Mouse (Mus musculus) forebrain, embryonic 11.5 days (tissue): ENCODE data around the gene Sult6b2. TPM values are rescaled to one million over a fixed set of nuclear protein-coding genes. Genes with fewer than 3 reads are reported as not detected.
A peak's percentile ranks its signal among the peaks of the same experiment; 100 is the strongest.

Experiments used
- ATAC-seq: fragments of 200-750 bp; cut with Nextera tagmentation; replicated peaks from 2 replicates; pipeline ENCODE4 v1.8.0; 2017; ENCODE audit warnings: moderate TSS enrichment; ENCODE audit not compliant: low FRiP score
- DNase-seq: peaks from one replicate; pipeline ENCODE4 v3.0.0-alpha.2; 2017; ENCODE audit warnings: low spot score
- H3K27ac ChIP-seq: fragments of 300-500 bp; sonication (generic); 2 replicates; pipeline ENCODE4 v1.5.1; 2014; ENCODE audit warnings: low read depth, low read length
- H3K27me3 ChIP-seq: fragments of 300-500 bp; sonication (generic); 2 replicates; pipeline ENCODE4 v1.6.1; 2014; ENCODE audit warnings: mild to moderate bottlenecking, low read length, mixed read lengths; ENCODE audit not compliant: control insufficient read depth, insufficient read depth
- H3K36me3 ChIP-seq: fragments of 300-500 bp; sonication (generic); 2 replicates; pipeline ENCODE4 v1.6.1; 2014; ENCODE audit warnings: mild to moderate bottlenecking, low read length, moderate library complexity, mixed read lengths; ENCODE audit not compliant: control insufficient read depth, insufficient read depth
- H3K4me1 ChIP-seq: fragments of 300-500 bp; sonication (generic); replicated peaks from 2 replicates; pipeline ENCODE4 v1.6.1; 2014; ENCODE audit warnings: low read length, mixed read lengths; ENCODE audit not compliant: control insufficient read depth, insufficient read depth
- H3K4me2 ChIP-seq: fragments of 300-500 bp; sonication (generic); 2 replicates; pipeline ENCODE4 v1.6.1; 2014; ENCODE audit warnings: low read depth, mild to moderate bottlenecking, low read length, moderate library complexity, mixed read lengths; ENCODE audit not compliant: severe bottlenecking
- H3K4me3 ChIP-seq: fragments of 300-500 bp; sonication (generic); 2 replicates; pipeline ENCODE4 v1.5.1; 2014; ENCODE audit warnings: low read depth, low read length
- H3K9ac ChIP-seq: fragments of 300-500 bp; sonication (generic); 2 replicates; pipeline ENCODE4 v1.6.1; 2014; ENCODE audit warnings: low read length
- H3K9me3 ChIP-seq: fragments of 300-500 bp; sonication (generic); 2 replicates; pipeline ENCODE4 v1.6.1; 2016; ENCODE audit warnings: low read length, mixed read lengths; ENCODE audit not compliant: control insufficient read depth
- WGBS: fragments of 180-500 bp; shearing (Covaris S2); extraction: QIAGEN DNeasy Blood & Tissue Kit; methylation state at CpG from one replicate; pipeline ENCODE4 v1.1.7; 2014; 5-methylcytosine and 5-hydroxymethylcytosine counted together
- polyA plus RNA-seq: library from polyadenylated mRNA; unstranded; fragments of >200 nt; fragmentation: Nextera tagmentation; extraction: Ambion mirVana; gene quantifications from 2 replicates; pipeline ENCODE4 v1.2.1, GENCODE M21; 2014

Sult6b2 gene
- polyA plus RNA-seq, 1 experiment from 2014 or later = 0.29 TPM

DNA sequence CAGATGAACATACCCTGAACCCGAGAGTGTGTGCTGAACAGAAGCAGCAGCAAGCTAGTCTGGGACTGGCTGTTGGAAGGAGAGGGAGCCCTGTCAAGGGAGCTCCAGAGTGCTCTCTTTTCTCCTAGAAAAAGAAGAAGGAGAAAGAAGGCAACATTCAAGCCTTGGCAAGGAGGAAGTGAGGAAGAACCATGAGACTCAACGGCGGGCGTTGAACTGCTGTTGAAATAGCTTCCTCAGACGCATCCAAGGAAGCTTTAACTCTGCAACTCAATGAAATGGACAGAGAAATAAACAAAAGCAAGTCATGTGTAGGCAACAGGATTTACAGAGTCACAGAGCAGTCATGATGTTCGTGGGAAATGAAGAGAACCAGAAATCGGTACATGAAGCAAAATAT, 57.5 kb downstream of the Sult6b2 start:
- Histone ChIP-seq H3K9me3 (no peaks in the 10 kb centered on the region), H3K27me3 (no peaks in the 10 kb centered on the region), H3K4me3 (no peak overlapping the region), H3K4me1 (no peaks in the 10 kb centered on the region), H3K36me3 (no peaks in the 10 kb centered on the region), H3K9ac (no peak overlapping the region), H3K27ac (no peak overlapping the region), H3K4me2 (no peak overlapping the region)
- no peak for DNase-seq
- no peak for ATAC-seq
- WGBS = 88% methylated on average over 7 of the region's 7 CpGs

DNA sequence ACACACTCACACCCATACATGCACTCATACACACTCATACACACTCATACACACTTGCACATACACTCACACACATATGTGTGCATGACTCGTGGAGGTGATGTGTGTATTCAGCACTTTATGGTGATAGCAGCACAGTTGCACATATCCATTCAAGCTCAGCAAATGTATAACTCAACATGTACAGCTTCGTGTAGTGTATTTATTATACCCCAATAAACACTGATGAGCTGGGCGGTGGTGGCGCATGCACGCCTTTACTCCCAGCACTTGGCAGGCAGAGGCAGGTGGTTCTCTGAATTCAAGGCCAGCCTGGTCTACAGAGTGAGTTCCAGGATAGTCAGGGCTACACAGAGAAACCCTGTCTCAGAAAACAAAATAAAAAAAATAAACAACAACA, 58.8 kb downstream of the Sult6b2 start:
- ATAC-seq (no peak), DNase-seq (no peak)
- Histone ChIP-seq H3K4me1 (no peaks in the 10 kb centered on the region), H3K9me3 (no peaks in the 10 kb centered on the region), H3K4me2 (no peak overlapping the region), H3K27me3 (no peaks in the 10 kb centered on the region), H3K36me3 (no peaks in the 10 kb centered on the region), H3K4me3 (no peak overlapping the region), H3K27ac (no peak overlapping the region), H3K9ac (no peak overlapping the region)
- 97% methylated on average over 5 of the region's 5 CpGs for WGBS

DNA sequence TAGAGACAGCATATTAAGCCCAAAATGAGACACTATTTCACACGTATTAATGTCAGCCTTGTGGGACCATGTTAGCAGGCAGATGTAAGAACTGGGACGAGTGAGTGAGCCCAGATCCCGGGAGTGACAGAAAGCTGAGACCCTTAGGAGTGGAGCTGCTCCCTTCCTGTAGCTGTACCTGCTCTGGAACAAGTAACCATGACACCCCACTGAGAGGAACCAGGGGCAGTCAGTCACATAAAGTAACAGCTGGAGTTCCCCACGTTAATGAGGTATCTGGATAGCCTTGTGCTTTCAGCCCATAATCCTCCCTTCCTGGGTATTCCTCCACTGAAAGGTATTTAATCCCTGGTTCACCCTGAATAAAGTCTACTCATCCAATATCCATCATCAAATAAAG, 61.1 kb downstream of the Sult6b2 start:
- H3K4me3 ChIP-seq = no peak overlapping the region
- ATAC-seq (no peak), DNase-seq (no peak)
- H3K4me1 ChIP-seq = no peaks in the 10 kb centered on the region
- H3K36me3 ChIP-seq = no peaks in the 10 kb centered on the region
- no peaks in the 10 kb centered on the region for H3K9me3 ChIP-seq
- no peaks in the 10 kb centered on the region for H3K27me3 ChIP-seq
- H3K27ac ChIP-seq = no peak overlapping the region
- no peak overlapping the region for H3K4me2 ChIP-seq
- 55% methylated on average over 4 of the region's 4 CpGs for WGBS
- H3K9ac ChIP-seq = no peak overlapping the region

DNA sequence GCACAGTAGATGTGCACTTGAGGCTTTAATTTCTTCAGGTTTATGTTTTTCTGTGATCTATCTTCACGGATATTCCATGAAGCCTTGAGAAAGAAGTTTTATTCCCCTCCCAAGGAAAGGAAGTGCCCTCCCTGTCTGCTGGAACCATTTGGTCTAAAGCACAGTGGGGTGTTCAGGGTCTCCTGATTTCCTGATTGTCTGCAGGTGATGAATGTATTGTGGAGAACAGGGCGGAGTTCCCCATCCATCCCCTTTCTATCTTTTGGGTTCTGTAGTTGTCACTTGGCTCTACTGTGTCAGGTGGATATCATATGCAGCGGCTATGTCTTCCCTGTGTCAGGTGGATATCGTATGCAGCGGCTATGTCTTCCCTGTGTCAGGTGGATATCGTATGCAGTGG, 62.5 kb downstream of the Sult6b2 start:
- Histone ChIP-seq H3K27ac (no peak overlapping the region), H3K4me2 (no peak overlapping the region), H3K36me3 (no peaks in the 10 kb centered on the region), H3K27me3 (no peaks in the 10 kb centered on the region), H3K9ac (no peak overlapping the region), H3K4me3 (no peak overlapping the region), H3K4me1 (no peaks in the 10 kb centered on the region), H3K9me3 (no peaks in the 10 kb centered on the region)
- DNase-seq (no peak), ATAC-seq (no peak)
- 87% methylated on average over 6 of the region's 6 CpGs for WGBS

DNA sequence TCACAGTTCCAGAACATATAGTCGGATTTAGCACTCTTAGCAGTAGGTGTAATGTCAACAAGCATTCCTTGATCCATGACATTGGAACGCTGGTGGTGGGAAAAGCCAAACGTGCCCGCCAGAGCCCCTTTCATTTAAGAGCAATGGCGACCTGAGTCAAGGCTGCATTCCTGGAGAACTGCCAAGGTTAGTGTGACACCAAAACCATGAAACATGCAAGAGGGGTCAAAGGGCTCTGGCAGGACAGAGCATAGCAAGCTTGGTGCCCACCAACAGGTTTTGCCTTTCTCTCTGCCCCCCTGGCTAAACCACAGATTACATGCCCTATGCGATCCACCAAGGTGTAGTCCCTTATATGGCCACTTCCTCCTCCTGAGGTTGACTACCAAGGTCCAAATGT, 65.7 kb downstream of the Sult6b2 start:
- ATAC-seq = no peak
- no peak overlapping the region for H3K4me3 ChIP-seq
- no peak overlapping the region for H3K27ac ChIP-seq
- DNase-seq = no peak
- H3K4me1 ChIP-seq = no peaks in the 10 kb centered on the region
- no peaks in the 10 kb centered on the region for H3K36me3 ChIP-seq
- no peak overlapping the region for H3K4me2 ChIP-seq
- H3K27me3 ChIP-seq = no peaks in the 10 kb centered on the region
- 88% methylated on average over 6 of the region's 6 CpGs for WGBS
- H3K9me3 ChIP-seq = no peaks in the 10 kb centered on the region
- no peak overlapping the region for H3K9ac ChIP-seq

DNA sequence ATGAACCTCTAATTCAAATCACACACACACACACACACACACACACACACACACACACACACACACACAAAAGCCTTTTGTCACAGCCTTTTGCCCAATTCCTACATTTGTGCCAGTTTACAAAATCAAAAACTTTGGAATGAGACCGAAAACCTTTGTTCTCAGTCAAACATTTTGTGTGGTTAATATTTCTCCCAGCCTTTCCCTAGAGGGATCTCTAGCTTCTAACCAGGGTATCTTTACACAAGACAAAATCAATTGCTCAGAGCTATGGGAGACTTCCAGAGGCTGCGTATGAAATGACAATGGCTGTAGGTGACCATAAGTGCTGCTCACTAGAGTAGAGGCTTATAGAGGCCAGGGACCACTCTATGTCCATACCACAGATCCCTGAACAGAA, 66.1 kb downstream of the Sult6b2 start:
- H3K4me1 ChIP-seq = no peaks in the 10 kb centered on the region
- whole genome bisulfite sequencing = 90% methylated on average over 2 of the region's 2 CpGs
- no peak for ATAC-seq

DNA sequence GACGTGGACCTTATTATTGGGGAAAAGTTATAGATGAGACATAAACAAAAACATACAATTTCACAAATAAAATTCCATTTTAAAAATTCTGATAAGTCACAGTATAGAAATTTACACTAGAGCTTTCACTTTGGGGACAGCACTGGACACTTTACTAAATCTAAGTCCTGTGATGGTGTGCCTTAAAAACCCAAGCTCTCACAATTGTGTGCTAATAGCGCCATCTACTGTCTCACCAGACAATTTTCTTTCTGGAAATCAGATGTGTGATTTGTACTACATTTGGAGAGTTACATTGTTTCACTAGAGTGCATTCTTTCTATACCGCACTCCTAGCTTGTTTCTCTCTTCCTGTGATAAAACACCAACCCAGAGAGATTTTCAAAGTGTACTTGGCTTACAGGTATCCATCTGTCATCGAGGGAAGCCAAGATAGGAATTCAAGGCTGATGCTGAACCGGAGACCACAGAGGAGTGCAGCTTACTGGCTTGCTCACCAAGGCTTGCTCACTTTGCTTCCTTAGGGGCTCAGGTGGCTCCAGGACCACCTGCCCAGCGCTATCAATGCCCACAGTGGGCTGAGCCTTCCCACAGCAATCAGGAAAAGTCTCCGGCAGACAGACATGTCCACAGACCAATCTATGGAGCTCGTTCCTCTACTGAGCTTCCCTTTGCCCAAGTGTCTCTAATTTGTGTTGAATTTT, 68.8 kb downstream of the Sult6b2 start:
- Histone ChIP-seq H3K4me3 (no peak overlapping the region), H3K9ac (no peak overlapping the region)
- WGBS = 52% methylated on average over 8 of the region's 8 CpGs

More for the DNA sequence above, 66.1 kb downstream of the Sult6b2 start:
- Histone ChIP-seq H3K9me3 (no peaks in the 10 kb centered on the region), H3K4me3 (no peak overlapping the region), H3K9ac (no peak overlapping the region), H3K4me2 (no peak overlapping the region), H3K27me3 (no peaks in the 10 kb centered on the region), H3K36me3 (no peaks in the 10 kb centered on the region), H3K27ac (no peak overlapping the region)
- DNase-seq = no peak

More for the DNA sequence above, 68.8 kb downstream of the Sult6b2 start:
- Histone ChIP-seq H3K27ac (no peak overlapping the region), H3K9me3 (no peaks in the 10 kb centered on the region), H3K36me3 (no peaks in the 10 kb centered on the region), H3K4me1 (no peaks in the 10 kb centered on the region), H3K27me3 (no peaks in the 10 kb centered on the region), H3K4me2 (no peak overlapping the region)
- ATAC-seq = peak; percentile 59; the same call in 1 of the 2 replicates
- DNase-seq = no peak

Other genes with a start within 250 kb of the Sult6b2 start
- gene Kcnj8, start 232.9 kb downstream of the Sult6b2 start, polyA plus RNA-seq = 4.0 and 5.5 TPM in 2 replicates
- 1.6 TPM in 2 replicates for gene Abcc9, start 102.2 kb downstream of the Sult6b2 start, polyA plus RNA-seq
- gene Cmas, start 47.8 kb downstream of the Sult6b2 start, polyA plus RNA-seq = 103 and 109 TPM in 2 replicates
- gene St8sia1, start 159.9 kb upstream of the Sult6b2 start, polyA plus RNA-seq = 2.4 and 3.1 TPM in 2 replicates